Mouse (Mus musculus): ENCODE data around the gene Tra2b.

Gene Tra2b

DNA sequence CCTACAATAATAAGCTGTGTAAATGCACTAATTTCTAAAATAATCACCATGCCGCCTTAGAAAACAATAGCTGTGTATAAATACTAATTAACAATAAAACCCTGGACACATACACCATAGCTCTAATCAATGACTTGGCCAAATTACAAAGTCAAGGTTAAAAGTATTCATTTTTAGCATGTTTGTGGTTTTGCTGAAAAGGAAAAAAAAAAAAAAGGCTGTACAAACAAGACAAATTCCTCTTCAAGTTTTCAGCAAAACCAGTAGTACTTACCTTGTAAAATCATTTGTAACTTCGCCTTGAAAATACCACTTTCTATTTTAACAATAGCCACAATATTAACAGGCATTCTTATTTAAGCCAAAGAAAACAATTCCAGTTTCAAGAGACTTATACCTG is 4.2 kb downstream of the Tra2b start:
- no peak for TF ChIP-seq GATA4 (IDR thresholded peaks at IDR 0.05; ENCODE audit: insufficient replicate concordance, low read length)

- no peak for TF ChIP-seq GATA4 (IDR thresholded peaks at IDR 0.05; ENCODE audit: insufficient replicate concordance, low read length)
Observed at GRCm38 (mm10) chr16:22260423-22261143, 5.2 kb downstream of the Tra2b start.

DNA sequence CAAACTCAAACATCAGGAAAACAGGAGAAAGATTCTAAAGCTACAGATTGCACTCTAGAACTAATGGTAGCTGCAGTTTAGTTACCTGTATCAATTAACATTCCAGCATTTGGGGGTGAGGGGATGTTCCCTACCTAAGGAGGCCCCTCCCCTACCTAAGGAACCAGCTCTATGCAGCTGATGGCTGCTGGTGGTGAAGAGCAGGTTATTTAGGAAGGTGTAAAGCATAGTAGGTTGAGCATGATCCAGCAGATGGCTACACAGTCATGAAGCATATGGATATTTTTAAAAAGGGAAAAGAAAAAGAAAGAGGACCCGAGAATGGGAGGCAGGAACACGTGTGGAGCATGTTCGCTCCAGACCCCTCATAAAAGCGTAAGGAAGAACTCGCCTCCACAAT is 15.5 kb downstream of the Tra2b start:
- TF ChIP-seq GATA4 (IDR thresholded peaks at IDR 0.05; ENCODE audit: insufficient replicate concordance, low read length), result no peak

DNA sequence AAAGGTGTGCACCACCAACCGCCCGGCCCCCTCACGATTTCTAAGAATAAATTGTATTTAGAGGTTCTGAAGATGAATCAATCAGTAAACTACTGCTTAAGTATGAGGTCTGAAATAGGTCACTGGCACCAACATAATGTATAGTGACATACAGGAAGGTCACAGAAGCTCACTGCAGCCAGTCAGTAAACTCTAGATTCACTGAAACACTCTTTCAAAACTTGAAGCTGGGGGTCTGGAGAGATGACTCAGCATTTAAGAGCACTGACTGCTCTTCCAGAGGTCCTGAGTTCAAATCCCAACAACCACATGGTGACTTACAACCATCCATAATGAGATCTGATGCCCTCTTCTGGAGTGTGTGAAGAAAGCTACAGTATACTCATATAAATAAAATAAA is 16.1 kb downstream of the Tra2b start:
- TF ChIP-seq GATA4 (IDR thresholded peaks at IDR 0.05; ENCODE audit: insufficient replicate concordance, low read length), result no peak

GRCm38 (mm10) chr16:22242239-22242866 is 23.5 kb downstream of the Tra2b start:
- TF ChIP-seq GATA4 (IDR thresholded peaks at IDR 0.05; ENCODE audit: insufficient replicate concordance, low read length), result no peak

- no peak for TF ChIP-seq GATA4 (IDR thresholded peaks at IDR 0.05; ENCODE audit: insufficient replicate concordance, low read length)
Observed at GRCm38 (mm10) chr16:22241376-22242238, 24.2 kb downstream of the Tra2b start.

- TF ChIP-seq GATA4 (IDR thresholded peaks at IDR 0.05; ENCODE audit: insufficient replicate concordance, low read length), result no peak
Observed at GRCm38 (mm10) chr16:22240856-22241255, 24.9 kb downstream of the Tra2b start.

GRCm38 (mm10) chr16:22239978-22240377 is 25.8 kb downstream of the Tra2b start:
- no peak for TF ChIP-seq GATA4 (IDR thresholded peaks at IDR 0.05; ENCODE audit: insufficient replicate concordance, low read length)

GRCm38 (mm10) chr16:22238928-22239620 is 26.7 kb downstream of the Tra2b start:
- no peak for TF ChIP-seq GATA4 (IDR thresholded peaks at IDR 0.05; ENCODE audit: insufficient replicate concordance, low read length)

GRCm38 (mm10) chr16:22236814-22237213 is 29.0 kb downstream of the Tra2b start:
- TF ChIP-seq GATA4 (IDR thresholded peaks at IDR 0.05; ENCODE audit: insufficient replicate concordance, low read length), result no peak

- no peak for TF ChIP-seq GATA4 (IDR thresholded peaks at IDR 0.05; ENCODE audit: insufficient replicate concordance, low read length)
Observed at GRCm38 (mm10) chr16:22234535-22234934, 31.3 kb downstream of the Tra2b start.

GRCm38 (mm10) chr16:22203501-22203900 is 62.3 kb downstream of the Tra2b start:
- TF ChIP-seq GATA4 (IDR thresholded peaks at IDR 0.05; ENCODE audit: insufficient replicate concordance, low read length), result no peak

DNA sequence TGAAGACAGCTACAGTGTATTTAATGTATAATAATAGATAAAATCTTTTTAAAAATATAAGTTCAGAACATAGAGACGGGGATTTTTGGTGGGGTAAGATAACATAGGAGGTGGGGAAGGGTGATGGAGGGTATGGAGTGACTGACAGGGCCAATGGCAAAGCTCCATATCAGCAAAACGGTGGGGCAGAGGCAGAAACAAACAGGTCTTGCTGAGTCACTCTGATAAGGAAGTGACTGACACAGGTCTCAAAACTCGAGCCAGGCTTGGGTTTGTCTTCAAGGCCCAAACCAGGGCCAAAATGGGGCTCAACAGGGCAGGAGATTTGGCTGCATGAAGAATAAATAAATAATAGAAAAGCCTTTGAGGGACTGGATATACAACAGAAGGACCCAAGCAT is 63.9 kb downstream of the Tra2b start:
- no peak for TF ChIP-seq GATA4 (IDR thresholded peaks at IDR 0.05; ENCODE audit: insufficient replicate concordance, low read length)

- TF ChIP-seq GATA4 (IDR thresholded peaks at IDR 0.05; ENCODE audit: insufficient replicate concordance, low read length), result no peak
Observed at GRCm38 (mm10) chr16:22200476-22200875, 65.3 kb downstream of the Tra2b start.

Measured in liver, adult (tissue).